Mouse (Mus musculus): Measurements from ENCODE around the gene Zc2hc1b. TPM values are rescaled to one million over a fixed set of nuclear protein-coding genes. Genes with fewer than 3 reads are reported as not detected.
A peak's percentile ranks its signal among the peaks of the same experiment; 100 is the strongest.

Gene Zc2hc1b
- polyA plus RNA-seq (2015; fragmentation: Nextera tagmentation; extraction: Ambion mirVana), result not detected in 2 replicates

DNA sequence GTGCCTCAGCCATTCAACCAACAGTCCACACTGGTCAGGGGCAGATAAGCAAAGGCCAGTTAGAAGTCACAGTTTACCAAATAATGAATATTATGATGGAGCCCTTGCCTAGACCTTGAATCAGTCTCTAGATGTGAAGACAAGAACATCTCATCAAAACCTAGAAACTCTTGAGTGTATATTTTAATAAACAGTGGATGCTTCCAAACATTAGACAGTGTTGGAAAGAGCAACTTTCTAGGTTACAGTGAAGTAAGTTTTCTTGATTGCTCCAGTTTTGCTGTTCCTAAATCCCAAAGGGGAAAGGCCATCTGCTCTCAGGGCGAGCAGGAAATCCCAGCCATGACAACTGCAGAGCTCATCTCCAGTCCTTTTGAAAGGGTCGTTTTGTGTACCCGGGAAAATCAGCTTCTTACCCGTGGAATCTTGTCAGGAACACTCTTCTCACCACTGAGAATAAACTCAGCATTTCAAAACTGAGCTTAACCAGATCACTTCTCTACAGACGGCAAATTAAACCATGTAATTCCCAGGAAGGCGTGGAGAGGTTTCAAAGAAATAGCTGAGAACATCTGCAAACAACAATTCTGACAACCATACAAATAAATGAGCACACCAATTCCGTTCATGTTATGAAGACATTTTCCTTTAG lies at the start of gene Zc2hc1b:
Gene Zc2hc1b, minus strand, starts transcription at position 51 of the 652 bp plus-strand sequence.
- H3K4me1 ChIP-seq (ENCODE audit: insufficient read depth, low read length), result 0 out of 2 replicates have a peak, but pooled peaks cover 1% of the 10 kb centered on the region
- no peak within 1 kb of the TSS for H3K27ac ChIP-seq (ENCODE audit: low read length)
- no peak within 1 kb of the TSS for H3K4me2 ChIP-seq (replicated peaks; ENCODE audit: low read depth, low read length)
- no peak for ATAC-seq (ENCODE audit: low FRiP score, low TSS enrichment)
- H3K9ac ChIP-seq (replicated peaks; ENCODE audit: low read length), result no peak within 1 kb of the TSS
- 83% methylated on average over 7 of the region's 7 CpGs for WGBS
- H3K27me3 ChIP-seq (ENCODE audit: insufficient read depth, low read length), result no peaks in the 10 kb centered on the region
- H3K9me3 ChIP-seq (ENCODE audit: low read length), result no peaks in the 10 kb centered on the region
- no peak within 1 kb of the TSS for H3K4me3 ChIP-seq (ENCODE audit: low read length)
- H3K36me3 ChIP-seq (ENCODE audit: insufficient read depth, low read length), result peaks cover 51% of the 10 kb centered on the region

DNA sequence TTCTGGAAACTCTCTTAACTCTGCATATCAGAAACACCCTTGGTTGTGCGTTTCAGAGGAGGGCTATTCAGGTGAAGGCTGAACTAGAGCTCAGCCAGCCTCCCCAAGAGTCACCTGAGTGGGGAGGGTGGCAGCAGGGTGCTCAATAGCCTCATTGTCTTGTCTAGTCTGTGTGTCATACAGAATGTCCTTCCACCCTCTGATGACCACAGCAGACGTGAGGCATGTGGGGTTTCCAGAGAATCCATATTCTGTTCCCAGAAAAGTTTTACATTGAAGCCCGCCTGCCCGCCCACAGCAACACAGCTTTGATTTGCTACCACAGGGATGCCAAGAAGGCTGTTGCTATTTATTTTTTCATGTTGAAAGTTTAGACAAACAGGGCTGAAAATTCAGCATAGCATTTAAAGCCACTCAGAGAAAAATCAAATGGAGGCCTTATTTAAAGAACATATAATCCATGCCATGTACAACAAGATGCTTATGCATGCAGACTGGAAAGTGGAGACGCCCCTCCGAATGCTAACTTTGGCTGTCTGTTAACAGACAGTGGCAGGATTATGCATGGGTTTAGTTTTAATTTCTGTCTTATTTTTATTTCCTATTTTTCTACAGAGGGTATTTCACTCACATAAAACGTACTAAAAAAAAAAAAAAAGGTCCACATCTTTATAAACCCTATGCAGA lies 47.7 kb upstream of the Zc2hc1b start:
- no peaks in the 10 kb centered on the region for H3K9me3 ChIP-seq (ENCODE audit: low read length)
- WGBS, result 86% methylated on average over 7 of the region's 7 CpGs
- ATAC-seq (ENCODE audit: low FRiP score, low TSS enrichment), result no peak
- no peaks in the 10 kb centered on the region for H3K4me1 ChIP-seq (ENCODE audit: insufficient read depth, low read length)
- H3K27me3 ChIP-seq (ENCODE audit: insufficient read depth, low read length), result no peaks in the 10 kb centered on the region
- H3K4me2 ChIP-seq (replicated peaks; ENCODE audit: low read depth, low read length), result no peak overlapping the region
- peaks cover 25% of the 10 kb centered on the region for H3K36me3 ChIP-seq (ENCODE audit: insufficient read depth, low read length)
- no peak overlapping the region for H3K4me3 ChIP-seq (ENCODE audit: low read length)
- H3K9ac ChIP-seq (replicated peaks; ENCODE audit: low read length), result no peak overlapping the region
- H3K27ac ChIP-seq (ENCODE audit: low read length), result no peak overlapping the region

DNA sequence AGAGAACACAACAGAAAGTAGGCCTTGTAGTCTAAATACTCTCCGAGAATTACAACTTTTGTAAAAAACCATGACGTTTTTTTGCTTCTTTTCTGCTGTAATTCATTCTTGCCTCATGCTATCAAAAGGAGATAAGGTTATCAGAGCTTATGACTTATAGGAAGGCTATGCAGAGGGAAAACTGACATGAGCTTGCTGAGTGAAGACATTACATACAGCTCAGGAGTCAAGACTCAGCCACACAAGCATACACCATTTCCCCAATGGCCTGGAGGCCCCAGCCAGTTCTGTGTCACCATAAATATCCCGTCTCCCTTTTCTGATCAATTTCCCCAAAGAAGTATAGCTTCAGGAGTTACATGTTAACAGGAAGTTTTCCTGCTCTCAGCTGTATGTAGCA lies 44.3 kb upstream of the Zc2hc1b start:
- Histone ChIP-seq H3K36me3 (ENCODE audit: insufficient read depth, low read length) (peaks cover 17% of the 10 kb centered on the region), H3K9ac (replicated peaks; ENCODE audit: low read length) (no peak overlapping the region), H3K4me2 (replicated peaks; ENCODE audit: low read depth, low read length) (no peak overlapping the region), H3K9me3 (ENCODE audit: low read length) (no peaks in the 10 kb centered on the region), H3K4me1 (ENCODE audit: insufficient read depth, low read length) (no peaks in the 10 kb centered on the region), H3K4me3 (ENCODE audit: low read length) (no peak overlapping the region), H3K27ac (ENCODE audit: low read length) (no peak overlapping the region), H3K27me3 (ENCODE audit: insufficient read depth, low read length) (no peaks in the 10 kb centered on the region)
- 85% methylated on average over 3 of the region's 3 CpGs for WGBS
- ATAC-seq (ENCODE audit: low FRiP score, low TSS enrichment), result no peak

DNA sequence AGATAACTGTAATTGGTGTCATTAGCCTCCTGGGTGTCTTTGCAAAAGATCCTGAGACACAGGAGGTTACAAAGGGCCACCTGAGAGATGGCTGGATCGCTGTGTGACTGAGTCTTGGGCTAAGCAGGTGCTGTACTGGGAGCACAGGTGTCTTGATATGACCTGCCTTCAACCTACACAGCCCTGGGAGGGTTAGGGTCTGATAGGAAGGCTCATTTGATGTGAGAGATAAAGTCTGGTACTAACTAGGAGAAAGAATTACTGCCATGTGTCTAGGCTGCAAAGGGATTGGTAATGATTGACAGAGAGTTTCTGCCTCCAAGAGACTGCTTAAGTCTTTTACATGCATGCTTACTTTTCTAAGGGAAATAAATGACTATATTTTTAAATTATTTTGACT lies 42.2 kb upstream of the Zc2hc1b start:
- peaks cover 17% of the 10 kb centered on the region for H3K36me3 ChIP-seq (ENCODE audit: insufficient read depth, low read length)
- no peak overlapping the region for H3K9ac ChIP-seq (replicated peaks; ENCODE audit: low read length)
- ATAC-seq (ENCODE audit: low FRiP score, low TSS enrichment), result peak; percentile 81
- H3K4me2 ChIP-seq (replicated peaks; ENCODE audit: low read depth, low read length), result no peak overlapping the region
- H3K27ac ChIP-seq (ENCODE audit: low read length), result no peak overlapping the region
- H3K9me3 ChIP-seq (ENCODE audit: low read length), result no peaks in the 10 kb centered on the region
- WGBS, result 58% methylated on average over 1 of the region's 1 CpGs
- no peaks in the 10 kb centered on the region for H3K27me3 ChIP-seq (ENCODE audit: insufficient read depth, low read length)
- H3K4me3 ChIP-seq (ENCODE audit: low read length), result no peak overlapping the region
- H3K4me1 ChIP-seq (ENCODE audit: insufficient read depth, low read length), result no peaks in the 10 kb centered on the region

DNA sequence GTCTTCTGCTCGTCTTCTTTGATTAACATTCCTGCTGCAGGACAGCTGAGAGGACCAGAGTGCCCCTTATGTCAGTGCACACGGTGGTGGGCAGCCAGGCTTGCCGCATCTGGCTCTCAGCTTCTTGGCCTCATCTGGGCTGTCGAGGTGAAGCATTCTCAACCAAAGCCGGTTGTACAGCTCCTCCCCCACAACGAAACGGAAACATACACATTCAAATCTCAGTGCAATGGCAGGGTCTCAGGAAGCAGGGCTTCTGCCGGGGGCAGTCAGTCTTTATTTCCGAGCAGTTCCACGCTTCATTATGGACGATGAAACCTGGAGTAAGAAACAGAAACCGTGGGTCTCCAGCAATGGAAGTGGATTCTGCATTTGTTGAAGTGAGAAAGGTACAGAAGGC lies 36.1 kb upstream of the Zc2hc1b start:
- Histone ChIP-seq H3K9ac (replicated peaks; ENCODE audit: low read length) (no peak overlapping the region), H3K4me3 (ENCODE audit: low read length) (no peak overlapping the region), H3K36me3 (ENCODE audit: insufficient read depth, low read length) (0 out of 2 replicates have a peak, but pooled peaks cover 6% of the 10 kb centered on the region), H3K4me1 (ENCODE audit: insufficient read depth, low read length) (peaks cover 14% of the 10 kb centered on the region), H3K27ac (ENCODE audit: low read length) (no peak overlapping the region), H3K4me2 (replicated peaks; ENCODE audit: low read depth, low read length) (no peak overlapping the region), H3K27me3 (ENCODE audit: insufficient read depth, low read length) (no peaks in the 10 kb centered on the region), H3K9me3 (ENCODE audit: low read length) (no peaks in the 10 kb centered on the region)
- 68% methylated on average over 12 of the region's 12 CpGs for WGBS
- no peak for ATAC-seq (ENCODE audit: low FRiP score, low TSS enrichment)

DNA sequence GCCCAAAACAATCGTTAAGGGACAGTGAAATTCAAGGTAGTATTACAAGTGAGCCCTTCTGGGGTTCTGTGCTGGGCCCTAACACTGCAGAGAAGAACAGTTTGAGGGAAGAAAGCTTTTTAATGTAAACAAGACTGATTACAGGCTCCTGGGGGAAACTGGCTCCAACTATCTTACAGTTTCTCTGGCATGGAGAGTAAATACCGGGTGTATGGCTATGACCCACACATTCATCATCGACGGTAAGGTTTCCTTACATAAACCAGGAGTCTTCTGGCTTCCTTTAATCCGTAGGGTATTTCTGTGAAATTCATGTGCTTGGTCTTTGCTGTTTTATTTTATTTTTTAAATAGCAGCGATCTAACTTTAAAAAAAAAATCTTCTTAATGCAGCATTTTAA lies 35.0 kb upstream of the Zc2hc1b start:
- Histone ChIP-seq H3K9me3 (ENCODE audit: low read length) (no peaks in the 10 kb centered on the region), H3K36me3 (ENCODE audit: insufficient read depth, low read length) (0 out of 2 replicates have a peak, but pooled peaks cover 6% of the 10 kb centered on the region), H3K27ac (ENCODE audit: low read length) (no peak overlapping the region), H3K27me3 (ENCODE audit: insufficient read depth, low read length) (no peaks in the 10 kb centered on the region), H3K4me1 (ENCODE audit: insufficient read depth, low read length) (peaks cover 14% of the 10 kb centered on the region), H3K9ac (replicated peaks; ENCODE audit: low read length) (no peak overlapping the region), H3K4me3 (ENCODE audit: low read length) (no peak overlapping the region), H3K4me2 (replicated peaks; ENCODE audit: low read depth, low read length) (no peak overlapping the region)
- 59% methylated on average over 6 of the region's 6 CpGs for WGBS
- no peak for ATAC-seq (ENCODE audit: low FRiP score, low TSS enrichment)

DNA sequence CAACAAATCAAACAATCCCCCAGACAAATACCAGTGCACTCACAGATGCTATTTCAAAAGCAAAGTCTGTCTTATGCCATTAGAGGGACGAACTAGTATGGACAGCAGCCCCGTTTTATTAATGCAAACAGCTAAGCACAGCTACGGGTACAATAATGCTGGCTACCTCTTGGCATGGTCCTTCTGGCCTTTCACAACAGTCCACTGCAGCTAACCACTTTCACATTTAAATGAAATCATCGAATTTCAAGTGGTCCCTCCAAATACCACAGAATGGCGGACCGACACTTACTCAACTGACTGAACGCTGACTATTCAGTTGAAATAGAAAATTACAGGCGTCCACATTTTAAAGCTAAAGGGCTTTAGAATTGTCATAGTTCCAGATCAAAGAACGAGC lies 34.5 kb upstream of the Zc2hc1b start:
- no peaks in the 10 kb centered on the region for H3K27me3 ChIP-seq (ENCODE audit: insufficient read depth, low read length)
- no peak overlapping the region for H3K4me2 ChIP-seq (replicated peaks; ENCODE audit: low read depth, low read length)
- no peak for ATAC-seq (ENCODE audit: low FRiP score, low TSS enrichment)
- no peak overlapping the region for H3K9ac ChIP-seq (replicated peaks; ENCODE audit: low read length)
- peaks cover 14% of the 10 kb centered on the region for H3K4me1 ChIP-seq (ENCODE audit: insufficient read depth, low read length)
- 83% methylated on average over 9 of the region's 9 CpGs for WGBS
- H3K9me3 ChIP-seq (ENCODE audit: low read length), result no peaks in the 10 kb centered on the region
- H3K27ac ChIP-seq (ENCODE audit: low read length), result no peak overlapping the region
- 0 out of 2 replicates have a peak, but pooled peaks cover 6% of the 10 kb centered on the region for H3K36me3 ChIP-seq (ENCODE audit: insufficient read depth, low read length)
- no peak overlapping the region for H3K4me3 ChIP-seq (ENCODE audit: low read length)

DNA sequence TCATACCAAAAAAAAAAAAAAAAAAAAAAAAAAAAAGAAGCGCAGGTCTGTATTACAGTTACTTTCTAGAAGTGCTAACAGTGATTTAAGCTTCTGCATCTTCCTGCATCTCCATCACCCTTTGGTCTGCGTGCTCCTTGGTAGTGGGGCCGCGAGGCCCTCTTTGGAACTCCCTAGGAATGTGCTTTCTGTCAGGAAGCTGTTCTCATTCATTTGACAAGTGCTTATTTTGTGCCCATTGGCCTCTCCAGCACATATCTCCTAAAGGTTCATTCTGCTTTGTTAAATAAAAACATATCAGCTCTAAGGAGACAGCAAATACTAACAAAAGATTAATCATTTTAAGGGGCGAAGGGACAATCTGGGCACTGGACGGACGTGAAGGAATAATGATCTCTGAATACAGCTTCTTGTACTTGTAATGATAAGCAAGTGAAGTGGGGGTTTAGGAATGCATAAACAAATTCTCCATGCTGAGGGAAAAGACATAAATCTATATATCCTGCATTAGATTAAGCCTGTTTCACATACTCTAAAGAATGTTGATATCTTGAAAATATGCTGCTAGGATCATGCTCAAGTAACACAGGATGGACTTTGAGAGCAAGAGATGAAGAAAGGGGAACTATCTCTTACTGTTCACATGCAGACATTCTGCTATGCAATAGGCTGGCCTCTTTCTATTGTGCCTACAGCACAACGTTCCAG lies 32.3 kb upstream of the Zc2hc1b start:
- ATAC-seq (ENCODE audit: low FRiP score, low TSS enrichment), result no peak
- no peak overlapping the region for H3K4me3 ChIP-seq (ENCODE audit: low read length)
- peaks cover 14% of the 10 kb centered on the region for H3K4me1 ChIP-seq (ENCODE audit: insufficient read depth, low read length)
- no peaks in the 10 kb centered on the region for H3K9me3 ChIP-seq (ENCODE audit: low read length)
- 0 out of 2 replicates have a peak, but pooled peaks cover 6% of the 10 kb centered on the region for H3K36me3 ChIP-seq (ENCODE audit: insufficient read depth, low read length)
- H3K9ac ChIP-seq (replicated peaks; ENCODE audit: low read length), result no peak overlapping the region
- peak overlapping the region; percentile 76; the same call in 1 of the 2 replicates for H3K27ac ChIP-seq (ENCODE audit: low read length)
- no peak overlapping the region for H3K4me2 ChIP-seq (replicated peaks; ENCODE audit: low read depth, low read length)
- no peaks in the 10 kb centered on the region for H3K27me3 ChIP-seq (ENCODE audit: insufficient read depth, low read length)
- 51% methylated on average over 8 of the region's 8 CpGs for WGBS

DNA sequence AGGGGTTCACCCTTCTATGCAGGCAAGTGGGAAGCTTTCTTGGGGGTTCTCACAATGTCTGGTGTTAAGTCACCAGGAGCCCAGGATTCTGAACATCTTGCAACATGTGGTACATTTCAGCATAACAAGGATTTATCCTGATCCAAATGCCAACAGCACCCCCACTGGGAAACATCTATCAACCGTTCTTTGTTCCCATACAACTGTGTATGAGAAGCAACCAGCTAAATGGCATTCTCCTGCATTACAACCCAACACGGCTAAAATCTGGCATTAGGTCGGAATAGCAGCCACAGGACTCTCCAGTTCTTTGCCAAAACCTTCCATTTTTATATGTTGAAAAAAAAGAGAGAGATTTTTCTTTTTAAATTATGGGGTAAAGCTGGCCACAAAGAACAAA lies 31.7 kb upstream of the Zc2hc1b start:
- Histone ChIP-seq H3K27me3 (ENCODE audit: insufficient read depth, low read length) (no peaks in the 10 kb centered on the region), H3K36me3 (ENCODE audit: insufficient read depth, low read length) (0 out of 2 replicates have a peak, but pooled peaks cover 6% of the 10 kb centered on the region), H3K9me3 (ENCODE audit: low read length) (no peaks in the 10 kb centered on the region), H3K4me1 (ENCODE audit: insufficient read depth, low read length) (peaks cover 14% of the 10 kb centered on the region), H3K4me2 (replicated peaks; ENCODE audit: low read depth, low read length) (no peak overlapping the region), H3K27ac (ENCODE audit: low read length) (peak overlapping the region; percentile 46; the same call in 1 of the 2 replicates), H3K9ac (replicated peaks; ENCODE audit: low read length) (no peak overlapping the region), H3K4me3 (ENCODE audit: low read length) (no peak overlapping the region)
- 80% methylated on average over 3 of the region's 3 CpGs for WGBS
- no peak for ATAC-seq (ENCODE audit: low FRiP score, low TSS enrichment)
